Mouse (Mus musculus): Measurements from ENCODE around the gene Gm10721. TPM values are rescaled to one million over a fixed set of nuclear protein-coding genes. Genes with fewer than 3 reads are reported as not detected.
A peak's percentile ranks its signal among the peaks of the same experiment; 100 is the strongest.
"Not testable (repeated sequence)": the region's sequence is repeated elsewhere in the genome, so short reads cannot be mapped to it uniquely, and the experiment has no call there.

The Gm10721 gene
- polyA plus RNA-seq, 1 experiment from 2014 or later: not detected

- DNase-seq (ENCODE audit: low spot score); H3K27me3 ChIP-seq (replicated peaks; ENCODE audit: control insufficient read depth, insufficient read depth, low read length); H3K4me1 ChIP-seq (replicated peaks; ENCODE audit: control insufficient read depth, insufficient read depth, low read length); H3K9me3 ChIP-seq (ENCODE audit: control insufficient read depth, low read length); H3K36me3 ChIP-seq (ENCODE audit: control insufficient read depth, insufficient read depth, low read length); H3K4me3 ChIP-seq (ENCODE audit: low read depth, low read length); H3K9ac ChIP-seq (ENCODE audit: low read depth, low read length); H3K27ac ChIP-seq (ENCODE audit: low read depth, low read length); H3K4me2 ChIP-seq: not testable (repeated sequence)
- WGBS: no CpG with 5 or more reads among the region's 5 CpGs
- ATAC-seq (replicated peaks; ENCODE audit: low FRiP score): peak; percentile 51
These were observed 3.6 kb upstream of the Gm10721 start for GRCm38 (mm10) chr9:3009331-3009730.

GRCm38 (mm10) chr9:3012054-3012621 lies 802 bp upstream of the Gm10721 start:
- H3K4me3 ChIP-seq (ENCODE audit: low read depth, low read length); H3K27ac ChIP-seq (ENCODE audit: low read depth, low read length); H3K36me3 ChIP-seq (ENCODE audit: control insufficient read depth, insufficient read depth, low read length); DNase-seq (ENCODE audit: low spot score); H3K4me1 ChIP-seq (replicated peaks; ENCODE audit: control insufficient read depth, insufficient read depth, low read length); H3K27me3 ChIP-seq (replicated peaks; ENCODE audit: control insufficient read depth, insufficient read depth, low read length); H3K9me3 ChIP-seq (ENCODE audit: control insufficient read depth, low read length); H3K4me2 ChIP-seq; ATAC-seq (replicated peaks; ENCODE audit: low FRiP score); H3K9ac ChIP-seq (ENCODE audit: low read depth, low read length): not testable (repeated sequence)
- WGBS: 88% methylated on average over 2 of the region's 7 CpGs

- not testable (repeated sequence) for H3K4me1 ChIP-seq (replicated peaks; ENCODE audit: control insufficient read depth, insufficient read depth, low read length); H3K4me2 ChIP-seq; DNase-seq (ENCODE audit: low spot score); H3K9me3 ChIP-seq (ENCODE audit: control insufficient read depth, low read length); H3K36me3 ChIP-seq (ENCODE audit: control insufficient read depth, insufficient read depth, low read length); H3K9ac ChIP-seq (ENCODE audit: low read depth, low read length); H3K27me3 ChIP-seq (replicated peaks; ENCODE audit: control insufficient read depth, insufficient read depth, low read length); ATAC-seq (replicated peaks; ENCODE audit: low FRiP score); H3K27ac ChIP-seq (ENCODE audit: low read depth, low read length); H3K4me3 ChIP-seq (ENCODE audit: low read depth, low read length)
- WGBS: 59% methylated on average over 4 of the region's 9 CpGs
These were observed 2.4 kb downstream of the Gm10721 start, which contains the start of gene Gm10720 for GRCm38 (mm10) chr9:3015354-3015753. Gene Gm10720 (plus strand): TSS chr9:3015654.

- not testable (repeated sequence) for H3K36me3 ChIP-seq (ENCODE audit: control insufficient read depth, insufficient read depth, low read length); H3K9me3 ChIP-seq (ENCODE audit: control insufficient read depth, low read length); H3K27me3 ChIP-seq (replicated peaks; ENCODE audit: control insufficient read depth, insufficient read depth, low read length); H3K27ac ChIP-seq (ENCODE audit: low read depth, low read length); H3K4me2 ChIP-seq; DNase-seq (ENCODE audit: low spot score); ATAC-seq (replicated peaks; ENCODE audit: low FRiP score); H3K9ac ChIP-seq (ENCODE audit: low read depth, low read length); H3K4me1 ChIP-seq (replicated peaks; ENCODE audit: control insufficient read depth, insufficient read depth, low read length); H3K4me3 ChIP-seq (ENCODE audit: low read depth, low read length)
- WGBS: 67% methylated on average over 4 of the region's 6 CpGs
These were observed 3.0 kb downstream of the Gm10721 start for GRCm38 (mm10) chr9:3015896-3016295.

GRCm38 (mm10) chr9:3017108-3017507 lies 4.2 kb downstream of the Gm10721 start, which contains the start of gene Gm10719:
Gene Gm10719 (plus strand): TSS chr9:3017408.
- not testable (repeated sequence) for H3K27ac ChIP-seq (ENCODE audit: low read depth, low read length)

GRCm38 (mm10) chr9:3018944-3019343 lies 6.0 kb downstream of the Gm10721 start:
- not testable (repeated sequence) for H3K4me1 ChIP-seq (replicated peaks; ENCODE audit: control insufficient read depth, insufficient read depth, low read length); H3K9ac ChIP-seq (ENCODE audit: low read depth, low read length); H3K27ac ChIP-seq (ENCODE audit: low read depth, low read length); H3K27me3 ChIP-seq (replicated peaks; ENCODE audit: control insufficient read depth, insufficient read depth, low read length); H3K4me3 ChIP-seq (ENCODE audit: low read depth, low read length); H3K36me3 ChIP-seq (ENCODE audit: control insufficient read depth, insufficient read depth, low read length); H3K4me2 ChIP-seq; DNase-seq (ENCODE audit: low spot score); ATAC-seq (replicated peaks; ENCODE audit: low FRiP score); H3K9me3 ChIP-seq (ENCODE audit: control insufficient read depth, low read length)
- WGBS: 63% methylated on average over 9 of the region's 9 CpGs

More at GRCm38 (mm10) chr9:3017108-3017507, 4.2 kb downstream of the Gm10721 start, which contains the start of gene Gm10719:
- H3K4me2 ChIP-seq; H3K36me3 ChIP-seq (ENCODE audit: control insufficient read depth, insufficient read depth, low read length); H3K9me3 ChIP-seq (ENCODE audit: control insufficient read depth, low read length); DNase-seq (ENCODE audit: low spot score); H3K27me3 ChIP-seq (replicated peaks; ENCODE audit: control insufficient read depth, insufficient read depth, low read length); H3K9ac ChIP-seq (ENCODE audit: low read depth, low read length); H3K4me1 ChIP-seq (replicated peaks; ENCODE audit: control insufficient read depth, insufficient read depth, low read length); ATAC-seq (replicated peaks; ENCODE audit: low FRiP score); H3K4me3 ChIP-seq (ENCODE audit: low read depth, low read length): not testable (repeated sequence)
- WGBS: no CpG with 5 or more reads among the region's 9 CpGs

- H3K4me1 ChIP-seq (replicated peaks; ENCODE audit: control insufficient read depth, insufficient read depth, low read length); H3K27me3 ChIP-seq (replicated peaks; ENCODE audit: control insufficient read depth, insufficient read depth, low read length); H3K9me3 ChIP-seq (ENCODE audit: control insufficient read depth, low read length); ATAC-seq (replicated peaks; ENCODE audit: low FRiP score); H3K4me2 ChIP-seq; H3K9ac ChIP-seq (ENCODE audit: low read depth, low read length); H3K4me3 ChIP-seq (ENCODE audit: low read depth, low read length); H3K36me3 ChIP-seq (ENCODE audit: control insufficient read depth, insufficient read depth, low read length); DNase-seq (ENCODE audit: low spot score); H3K27ac ChIP-seq (ENCODE audit: low read depth, low read length): not testable (repeated sequence)
- 73% methylated on average over 11 of the region's 19 CpGs for WGBS
These were observed 7.1 kb downstream of the Gm10721 start for GRCm38 (mm10) chr9:3019835-3020727.

GRCm38 (mm10) chr9:3022316-3023008 lies 9.5 kb downstream of the Gm10721 start:
- not testable (repeated sequence) for H3K27ac ChIP-seq (ENCODE audit: low read depth, low read length); DNase-seq (ENCODE audit: low spot score); H3K27me3 ChIP-seq (replicated peaks; ENCODE audit: control insufficient read depth, insufficient read depth, low read length); H3K9me3 ChIP-seq (ENCODE audit: control insufficient read depth, low read length); ATAC-seq (replicated peaks; ENCODE audit: low FRiP score); H3K4me3 ChIP-seq (ENCODE audit: low read depth, low read length); H3K36me3 ChIP-seq (ENCODE audit: control insufficient read depth, insufficient read depth, low read length); H3K9ac ChIP-seq (ENCODE audit: low read depth, low read length); H3K4me2 ChIP-seq; H3K4me1 ChIP-seq (replicated peaks; ENCODE audit: control insufficient read depth, insufficient read depth, low read length)
- WGBS: 63% methylated on average over 9 of the region's 13 CpGs

Measured in liver, embryonic 11.5 days (tissue).